Mouse (Mus musculus) liver, embryonic 12.5 days (tissue): ENCODE measurements around the gene Rsl1d1. TPM values are rescaled to one million over a fixed set of nuclear protein-coding genes. Genes with fewer than 3 reads are reported as not detected.
"Not testable (repeated sequence)": the region's sequence is repeated elsewhere in the genome, so short reads cannot be mapped to it uniquely, and the experiment has no call there.

Experiments used
- ATAC-seq: fragments of 200-750 bp; cut with Nextera tagmentation; 2 replicates; pipeline ENCODE4 v1.8.0; 2017; ENCODE audit warnings: moderate number of reproducible peaks, mild to moderate bottlenecking, moderate library complexity
- H3K27ac ChIP-seq: fragments of 300-500 bp; sonication (generic); 2 replicates; pipeline ENCODE4 v1.5.1; 2016; ENCODE audit warnings: mild to moderate bottlenecking
- H3K27me3 ChIP-seq: fragments of 300-500 bp; sonication (generic); replicated peaks from 2 replicates; pipeline ENCODE4 v1.6.1; 2016; ENCODE audit warnings: mild to moderate bottlenecking, moderate library complexity
- H3K36me3 ChIP-seq: fragments of 300-500 bp; sonication (generic); 2 replicates; pipeline ENCODE4 v1.6.1; 2016; ENCODE audit warnings: mild to moderate bottlenecking, moderate library complexity
- H3K4me1 ChIP-seq: fragments of 300-500 bp; sonication (generic); 2 replicates; pipeline ENCODE4 v1.6.1; 2016
- H3K4me2 ChIP-seq: fragments of 300-500 bp; sonication (generic); 2 replicates; pipeline ENCODE4 v1.6.1; 2016; ENCODE audit warnings: mild to moderate bottlenecking, moderate library complexity
- H3K4me3 ChIP-seq: fragments of 300-500 bp; sonication (generic); 2 replicates; pipeline ENCODE4 v1.5.1; 2016; ENCODE audit warnings: mild to moderate bottlenecking, moderate library complexity
- H3K9ac ChIP-seq: fragments of 300-500 bp; sonication (generic); 2 replicates; pipeline ENCODE4 v1.6.1; 2016; ENCODE audit warnings: mild to moderate bottlenecking, moderate library complexity
- H3K9me3 ChIP-seq: fragments of 300-500 bp; sonication (generic); replicated peaks from 2 replicates; pipeline ENCODE4 v1.6.1; 2016; ENCODE audit warnings: mild to moderate bottlenecking, moderate library complexity
- whole genome bisulfite sequencing: fragments of 180-500 bp; shearing (Covaris S2); methylation state at CpG from one replicate; pipeline ENCODE4 v1.1.7; 2016; ENCODE audit not compliant: insufficient replicate concordance; 5-methylcytosine and 5-hydroxymethylcytosine counted together
- microRNA-seq: library from miRNA; unstranded; fragments of <30 nt; microRNA quantifications from one replicate; pipeline ENCODE4, GENCODE M21; 2017
- polyA plus RNA-seq: library from polyadenylated mRNA; unstranded; fragments of >200 nt; fragmentation: Nextera tagmentation; extraction: Ambion mirVana; gene quantifications from 2 replicates; pipeline ENCODE4 v1.2.1, GENCODE M21; 2016

The Rsl1d1 gene
- polyA plus RNA-seq, 1 experiment from 2014 or later = 207 TPM

DNA sequence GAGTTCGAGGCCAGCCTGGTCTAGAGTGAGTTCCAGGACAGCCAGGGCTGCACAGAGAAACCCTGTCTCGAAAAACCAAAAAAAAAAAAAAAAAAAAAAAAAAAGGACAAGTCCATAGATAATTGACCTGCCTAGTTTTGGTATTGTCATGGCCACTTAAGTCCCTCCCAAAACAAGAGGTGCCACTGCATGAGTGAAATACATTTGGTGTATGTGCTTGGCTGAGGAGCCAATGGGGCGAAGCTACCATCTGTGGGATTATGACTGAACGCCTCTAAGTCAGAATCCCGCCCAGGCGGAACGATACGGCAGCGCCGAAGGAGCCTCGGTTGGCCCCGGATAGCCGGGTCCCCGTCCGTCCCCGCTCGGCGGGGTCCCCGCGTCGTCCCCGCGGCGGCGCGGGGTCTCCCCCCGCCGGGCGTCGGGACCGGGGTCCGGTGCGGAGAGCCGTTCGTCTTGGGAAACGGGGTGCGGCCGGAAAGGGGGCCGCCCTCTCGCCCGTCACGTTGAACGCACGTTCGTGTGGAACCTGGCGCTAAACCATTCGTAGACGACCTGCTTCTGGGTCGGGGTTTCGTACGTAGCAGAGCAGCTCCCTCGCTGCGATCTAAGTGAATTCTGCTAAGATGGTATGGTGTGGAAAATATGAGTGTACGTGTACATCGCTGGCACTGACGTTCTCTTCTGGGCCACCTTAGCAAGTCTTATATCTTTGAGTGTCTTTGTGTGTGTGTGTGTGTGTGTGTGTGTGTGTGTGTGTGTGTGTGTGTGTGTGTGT lies 59.2 kb downstream of the Rsl1d1 start:
- H3K4me3 ChIP-seq, H3K4me1 ChIP-seq, H3K4me2 ChIP-seq, H3K27me3 ChIP-seq, ATAC-seq, H3K27ac ChIP-seq, H3K9me3 ChIP-seq, H3K9ac ChIP-seq: not testable (repeated sequence)
- WGBS = 22% methylated on average over 56 of the region's 56 CpGs
- H3K36me3 ChIP-seq = peaks cover 85% of the 10 kb centered on the region

Small RNA genes within 50 kb of the gene (microRNA-seq; reads per million reads assigned to microRNA genes)
- gene Gm23935 = 222 reads per million, percentile 57 among the genes with 10 or more reads in this experiment

Other genes with a start within 250 kb of the Rsl1d1 start
- gene Snn, start 142.4 kb downstream of the Rsl1d1 start, polyA plus RNA-seq = 4.9 and 6.0 TPM in 2 replicates
- gene Litaf, start 137.2 kb downstream of the Rsl1d1 start, polyA plus RNA-seq = 31.7 and 34.8 TPM in 2 replicates
- gene Txndc11, start 68.7 kb downstream of the Rsl1d1 start, polyA plus RNA-seq = 24.7 and 25.3 TPM in 2 replicates
- gene Zc3h7a, start 26.9 kb downstream of the Rsl1d1 start, polyA plus RNA-seq = 52.5 and 55.0 TPM in 2 replicates
- 103 TPM in 2 replicates for gene Gspt1, start 51.0 kb upstream of the Rsl1d1 start, polyA plus RNA-seq
- gene Tnfrsf17, start 110.5 kb upstream of the Rsl1d1 start, polyA plus RNA-seq = not detected in 2 replicates
- 4.6 and 4.9 TPM in 2 replicates for gene Snx29, start 119.6 kb upstream of the Rsl1d1 start, polyA plus RNA-seq